Mouse (Mus musculus) telencephalon, adult 2 months (tissue): ENCODE results near the gene Rsph6a.
A peak's percentile ranks its signal among the peaks of the same experiment; 100 is the strongest.

Experiments
- DNase-seq: peaks from one replicate; pipeline ENCODE4 v3.0.0-alpha.2; 2011; ENCODE audit warnings: low read depth, low spot score

The Rsph6a gene

GRCm38 (mm10) chr7:19078732-19079131 is 24.2 kb downstream of the Rsph6a start:
- no peak for DNase-seq

GRCm38 (mm10) chr7:19080451-19080950 is 26.0 kb downstream of the Rsph6a start:
- DNase-seq: no peak

GRCm38 (mm10) chr7:19082171-19082570 is 27.7 kb downstream of the Rsph6a start:
- no peak for DNase-seq

GRCm38 (mm10) chr7:19083096-19083495 is 28.6 kb downstream of the Rsph6a start:
- no peak for DNase-seq

- no peak for DNase-seq
Measured at GRCm38 (mm10) chr7:19083701-19084100, 29.2 kb downstream of the Rsph6a start, which contains the start of gene Dmpk. TSS of gene Dmpk (plus strand) at chr7:19083849.

GRCm38 (mm10) chr7:19084277-19084771 is 29.8 kb downstream of the Rsph6a start:
- DNase-seq: no peak

GRCm38 (mm10) chr7:19084921-19085473 is 30.5 kb downstream of the Rsph6a start:
- no peak for DNase-seq

- no peak for DNase-seq
Measured at GRCm38 (mm10) chr7:19085495-19085894, 31.0 kb downstream of the Rsph6a start.

- DNase-seq: no peak
Measured at GRCm38 (mm10) chr7:19086042-19086441, 31.6 kb downstream of the Rsph6a start.

GRCm38 (mm10) chr7:19086760-19087159 is 32.3 kb downstream of the Rsph6a start:
- no peak for DNase-seq

- DNase-seq: no peak
Measured at GRCm38 (mm10) chr7:19088813-19089212, 34.3 kb downstream of the Rsph6a start.

GRCm38 (mm10) chr7:19091913-19092312 is 37.4 kb downstream of the Rsph6a start:
- DNase-seq: no peak

- DNase-seq: no peak
Measured at GRCm38 (mm10) chr7:19092381-19093173, 38.1 kb downstream of the Rsph6a start.

GRCm38 (mm10) chr7:19093174-19093521 is 38.7 kb downstream of the Rsph6a start:
- DNase-seq: no peak

GRCm38 (mm10) chr7:19093537-19094385 is 39.3 kb downstream of the Rsph6a start:
- DNase-seq: peak; percentile 56

- no peak for DNase-seq
Measured at GRCm38 (mm10) chr7:19094471-19094825, 40.0 kb downstream of the Rsph6a start, which contains the start of gene Six5. TSS of gene Six5 (plus strand) at chr7:19094594.

GRCm38 (mm10) chr7:19094826-19095750 is 40.6 kb downstream of the Rsph6a start:
- no peak for DNase-seq

- no peak for DNase-seq
Measured at GRCm38 (mm10) chr7:19095751-19096110, 41.2 kb downstream of the Rsph6a start.

GRCm38 (mm10) chr7:19096421-19096976 is 42.0 kb downstream of the Rsph6a start:
- DNase-seq: no peak

GRCm38 (mm10) chr7:19097217-19097616 is 42.7 kb downstream of the Rsph6a start:
- no peak for DNase-seq

GRCm38 (mm10) chr7:19097863-19098262 is 43.4 kb downstream of the Rsph6a start:
- DNase-seq: no peak
